Mouse (Mus musculus) v-Abl transformed pro-B cells (cell line): ENCODE measurements at regions not wholly inside any gene's neighbourhood (a gene's known extent, or its start where the extent isn't known, plus 50 kb on each side); places are given as distances from the start of the nearest gene placed in this dataset.

Source experiments
- in situ Hi-C, 2 experiments: fragments of 400-800 bp; cut with MboI; formaldehyde crosslinking; loops; one replicate each; pipeline ENCODE4 v1.15.1; 2025; ENCODE audit not compliant: unreplicated experiment in 2 of 2

DNA sequence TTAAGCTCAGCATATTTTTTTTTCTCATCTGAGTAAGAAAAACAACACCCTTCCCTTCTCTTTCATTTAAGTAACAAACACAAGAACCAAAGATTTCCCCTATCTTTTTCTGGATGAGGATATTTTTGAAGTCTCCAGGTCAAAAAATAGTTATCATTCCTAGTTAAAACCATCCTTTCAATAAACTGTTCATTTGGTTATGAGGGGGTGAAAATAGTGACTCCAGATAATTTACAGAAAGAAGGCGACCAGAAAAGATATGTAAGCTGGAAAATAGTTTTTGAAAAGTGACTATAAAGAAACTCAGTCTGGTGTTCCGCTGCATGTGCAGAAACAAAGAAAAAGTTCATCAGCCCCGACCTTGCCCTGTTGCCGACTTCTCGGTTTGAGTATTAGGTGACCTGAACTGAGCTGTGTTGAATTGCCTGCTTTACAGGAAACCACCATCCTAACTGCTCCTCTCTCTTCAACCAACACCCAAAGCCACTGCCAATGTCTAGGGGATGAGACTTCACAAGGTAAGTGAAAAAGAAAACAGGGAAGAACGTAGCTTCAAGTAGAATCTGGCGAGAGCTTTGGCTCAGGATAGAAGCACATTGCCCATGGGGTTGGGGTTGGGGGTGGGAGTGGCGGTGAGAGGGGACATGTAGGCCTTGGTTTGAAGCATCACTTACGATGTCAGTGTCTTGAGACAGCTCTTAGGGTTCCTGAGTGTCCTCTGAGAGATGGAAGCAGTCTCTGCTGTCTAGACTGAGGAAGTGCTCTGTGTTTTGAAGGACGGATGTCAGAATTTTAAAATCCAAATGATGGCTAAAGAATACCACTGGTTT is 104.6 kb downstream of the Ube2e3 start:
- in situ Hi-C loops = no loop called here

DNA sequence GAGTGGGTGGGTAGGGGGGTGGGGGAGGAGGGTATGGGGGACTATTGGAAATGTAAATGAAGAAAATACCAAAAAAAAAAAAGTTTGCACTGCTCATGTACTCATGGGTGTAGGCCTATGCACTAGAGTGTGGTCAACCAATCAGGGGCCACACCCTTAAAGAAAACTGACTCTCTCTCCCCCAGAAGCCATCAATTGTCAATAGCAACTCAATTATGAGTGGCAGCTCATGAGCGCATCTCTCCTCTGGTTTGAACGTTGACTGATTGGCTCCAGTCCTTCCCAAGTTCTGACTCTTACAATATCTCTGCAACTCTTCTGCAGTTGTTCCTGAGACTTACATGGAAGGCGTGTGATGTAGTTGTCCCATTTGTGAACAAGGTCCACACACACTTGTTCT is 105.9 kb downstream of the Ube2e3 start:
- in situ Hi-C loops = no loop called here

DNA sequence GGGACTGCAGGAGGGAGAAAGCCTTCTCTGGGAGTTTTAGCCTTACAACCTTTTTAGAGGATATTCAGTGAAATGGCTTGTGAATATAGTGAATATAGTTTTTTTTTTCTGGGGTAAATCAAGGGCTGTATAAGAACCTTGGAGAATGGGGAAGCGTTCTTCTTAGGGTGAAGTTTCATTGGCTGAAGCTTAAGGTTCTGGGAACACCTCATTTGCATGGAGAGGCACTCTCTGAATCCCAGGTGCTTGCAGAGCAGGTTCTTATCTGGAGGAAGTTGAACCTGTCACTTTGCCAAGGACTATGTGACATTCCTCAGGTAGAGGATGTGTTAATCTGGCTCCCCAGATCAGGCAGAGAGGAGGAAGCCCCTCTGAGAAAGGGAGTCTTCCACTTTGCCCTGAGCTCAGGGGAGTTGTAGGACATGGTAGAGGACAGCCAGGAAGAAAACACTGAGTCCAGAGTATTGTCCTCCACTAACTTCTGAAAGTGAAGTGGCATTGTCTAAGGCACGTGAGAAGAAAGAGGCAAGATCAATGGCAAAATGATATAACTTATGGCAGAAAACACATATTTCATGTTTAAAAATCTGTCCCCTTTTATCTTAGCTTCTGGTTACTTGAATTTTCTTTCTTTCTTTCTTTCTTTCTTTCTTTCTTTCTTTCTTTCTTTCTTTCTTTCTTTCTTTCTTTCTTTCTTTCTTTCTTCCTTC is 106.9 kb downstream of the Ube2e3 start:
- in situ Hi-C loops = no loop called here

DNA sequence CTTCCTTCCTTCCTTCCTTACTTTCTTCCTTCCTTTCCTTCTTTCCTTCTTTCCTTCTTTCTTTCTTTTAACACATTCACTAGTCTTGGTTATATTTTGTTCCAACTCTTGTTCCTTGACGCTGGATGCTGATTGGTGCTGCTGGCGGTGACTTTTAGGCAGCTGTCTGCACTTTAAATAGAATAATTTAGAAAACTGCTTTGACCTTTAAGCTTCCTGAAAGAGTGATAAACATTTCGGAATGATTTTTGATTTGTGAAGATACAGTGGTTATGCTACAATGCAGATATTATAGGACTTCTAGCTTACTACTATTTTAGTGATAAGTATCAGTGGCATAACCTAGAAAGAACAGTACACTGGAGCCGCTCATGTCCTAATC is 107.5 kb downstream of the Ube2e3 start:
- in situ Hi-C loops = no loop called here

DNA sequence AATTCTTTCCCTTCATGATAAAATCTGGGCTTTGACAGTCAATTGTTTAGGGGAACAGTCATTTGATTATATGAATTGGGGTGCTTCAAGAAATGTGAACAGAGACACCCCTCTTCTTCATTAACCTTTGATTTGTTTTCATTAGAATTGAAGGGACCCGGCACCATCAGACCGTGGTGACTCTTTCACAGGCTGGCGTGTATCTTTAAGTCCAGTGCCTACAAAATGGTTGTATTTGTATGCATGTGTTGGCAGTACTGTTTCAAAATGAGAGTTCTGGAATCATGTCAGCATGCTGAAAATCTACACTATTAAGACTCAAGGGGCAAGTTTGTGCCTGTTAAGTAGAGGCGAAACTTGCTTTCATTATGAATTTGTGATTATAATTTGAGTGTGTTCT is 108.2 kb downstream of the Ube2e3 start:
- in situ Hi-C loops = no loop called here

GRCm38 (mm10) chr2:78977632-78978397 is 109.9 kb downstream of the Ube2e3 start:
- in situ Hi-C loops = no loop called here

- in situ Hi-C loops = no loop called here
Observed at GRCm38 (mm10) chr2:78980019-78980418, 112.1 kb downstream of the Ube2e3 start.

DNA sequence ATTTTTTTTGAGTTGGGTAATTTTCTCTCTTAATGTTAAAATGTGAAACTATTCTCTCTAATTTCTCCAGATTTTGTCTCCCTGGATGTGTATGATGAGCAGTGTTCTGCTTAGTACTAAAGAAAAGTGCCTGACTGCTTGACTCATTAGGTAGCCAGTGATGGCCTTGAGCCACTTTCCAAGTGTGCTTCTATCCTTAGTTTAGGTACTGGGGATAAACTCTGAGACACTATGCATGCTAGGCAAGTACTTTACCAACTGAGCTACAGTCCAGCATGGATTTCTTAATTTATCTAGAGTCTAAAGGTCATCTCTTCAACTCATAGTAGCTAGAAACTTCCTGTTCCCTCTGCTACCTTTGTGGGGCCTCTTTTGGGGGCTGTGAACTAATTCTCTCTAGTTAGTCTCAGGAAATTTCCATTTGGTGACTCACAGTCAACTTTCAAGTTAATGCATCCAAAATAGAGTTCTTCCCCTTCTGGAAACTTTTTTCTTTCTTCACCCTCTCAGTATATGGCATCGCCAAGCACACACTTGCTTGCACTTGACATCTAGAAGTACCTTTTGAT is 112.8 kb downstream of the Ube2e3 start:
- in situ Hi-C loops = no loop called here

- in situ Hi-C loops = no loop called here
Observed at GRCm38 (mm10) chr2:78983347-78983746, 115.4 kb downstream of the Ube2e3 start.

GRCm38 (mm10) chr2:78983944-78984498 is 116.1 kb downstream of the Ube2e3 start:
- in situ Hi-C loops = no loop called here

DNA sequence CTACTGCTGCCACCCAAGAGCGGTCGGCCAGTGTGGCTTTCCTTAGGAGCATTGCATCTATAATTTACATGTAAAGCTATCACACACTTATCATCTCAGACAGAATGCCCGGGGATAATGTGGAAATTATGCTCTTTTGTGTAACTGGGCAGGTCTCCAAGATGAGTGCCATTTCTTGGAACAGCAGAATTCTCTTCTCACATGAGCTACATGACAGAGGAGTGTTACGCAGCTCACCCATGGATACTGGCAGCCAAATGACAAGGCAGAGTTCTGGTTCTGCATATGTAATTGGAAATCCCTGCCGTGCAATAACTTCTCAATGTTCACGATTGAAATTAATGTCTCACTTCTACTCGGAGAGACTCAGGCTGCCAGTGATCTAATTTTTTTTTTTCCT is 119.1 kb downstream of the Ube2e3 start:
- in situ Hi-C loops = no loop called here

GRCm38 (mm10) chr2:78987388-78987787 is 119.5 kb downstream of the Ube2e3 start:
- in situ Hi-C loops = no loop called here

- in situ Hi-C loops = no loop called here
Observed at GRCm38 (mm10) chr2:78988224-78988623, 120.3 kb downstream of the Ube2e3 start.

- in situ Hi-C loops = no loop called here
Observed at GRCm38 (mm10) chr2:78994800-78995555, 127.1 kb downstream of the Ube2e3 start.

GRCm38 (mm10) chr2:78998637-78999036 is 130.7 kb downstream of the Ube2e3 start:
- in situ Hi-C loops = no loop called here

GRCm38 (mm10) chr2:78999410-78999809 is 131.5 kb downstream of the Ube2e3 start:
- in situ Hi-C loops = no loop called here

DNA sequence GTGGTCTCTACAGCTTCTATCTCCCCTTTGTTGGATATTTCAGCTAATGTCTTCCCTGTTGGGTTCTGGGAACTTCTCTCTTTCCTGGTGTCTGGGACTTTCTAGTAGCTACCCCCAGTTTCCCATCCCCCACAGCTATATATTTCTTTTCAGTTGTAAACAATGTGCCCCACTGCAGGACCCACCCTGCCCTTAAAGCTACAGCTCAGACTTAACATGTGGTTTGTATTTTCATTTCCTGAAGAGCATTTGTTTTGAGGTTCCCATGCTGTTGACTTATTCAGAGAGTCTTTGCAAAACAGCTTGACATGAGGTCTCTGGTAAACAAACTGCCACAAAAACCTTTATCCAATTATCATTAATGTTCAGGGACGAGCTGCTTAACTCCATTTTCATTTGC is 136.9 kb downstream of the Ube2e3 start:
- in situ Hi-C loops = no loop called here

DNA sequence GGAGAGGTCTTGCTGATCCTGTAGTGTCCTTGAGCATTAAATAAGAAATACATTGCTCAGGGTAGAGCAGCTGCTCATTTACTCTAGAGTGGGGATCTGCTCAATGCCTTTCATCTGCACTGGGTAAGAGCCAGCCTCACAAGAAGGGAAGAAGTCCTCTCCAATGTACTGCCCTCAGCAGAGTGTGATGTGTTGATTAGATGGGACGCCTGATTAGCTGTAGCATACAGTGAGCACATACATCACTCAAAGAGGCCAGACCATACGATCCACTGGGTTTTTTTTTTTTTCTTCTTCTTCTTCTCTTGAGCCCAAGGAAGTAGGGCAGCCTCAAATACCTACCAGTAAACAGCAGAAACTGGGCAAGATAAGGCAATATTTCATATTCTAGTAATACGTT is 140.7 kb downstream of the Ube2e3 start:
- in situ Hi-C loops = no loop called here

GRCm38 (mm10) chr2:79009791-79010190 is 141.9 kb downstream of the Ube2e3 start:
- in situ Hi-C loops = loop anchor here in 1 of 2 experiments (10.0 kb wide), 1 partner anchor 45 kb away; no protein-coding TSS in a partner anchor

DNA sequence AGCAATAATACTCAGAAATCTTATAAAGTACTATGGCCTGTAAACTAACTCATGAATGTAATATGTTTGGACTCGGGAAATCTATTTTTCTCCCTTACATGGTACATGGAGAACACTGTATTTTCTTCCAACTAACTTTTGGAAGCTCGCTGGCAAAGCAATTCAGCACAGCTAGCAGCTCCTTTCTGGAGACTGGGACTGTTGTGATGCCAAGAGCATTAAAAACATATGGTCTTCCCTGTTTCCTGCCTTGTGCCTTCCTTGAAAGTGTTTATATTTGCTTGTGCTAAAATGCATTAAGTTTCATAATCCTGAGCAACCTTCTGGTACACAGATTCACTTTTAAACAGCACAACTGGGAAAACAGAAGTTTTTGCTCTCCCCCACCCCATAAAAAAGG is 142.3 kb downstream of the Ube2e3 start:
- in situ Hi-C loops = loop anchor here in 1 of 2 experiments (10.0 kb wide), 1 partner anchor 45 kb away; no protein-coding TSS in a partner anchor
